Mouse (Mus musculus) ZHBTc4 (cell line): ENCODE measurements around the gene Klhl21.

Experiments
- DNase-seq: peaks from one replicate; pipeline ENCODE4 v3.0.0-alpha.2; 2011; ENCODE audit warnings: low read depth, low spot score

Klhl21 gene

DNA sequence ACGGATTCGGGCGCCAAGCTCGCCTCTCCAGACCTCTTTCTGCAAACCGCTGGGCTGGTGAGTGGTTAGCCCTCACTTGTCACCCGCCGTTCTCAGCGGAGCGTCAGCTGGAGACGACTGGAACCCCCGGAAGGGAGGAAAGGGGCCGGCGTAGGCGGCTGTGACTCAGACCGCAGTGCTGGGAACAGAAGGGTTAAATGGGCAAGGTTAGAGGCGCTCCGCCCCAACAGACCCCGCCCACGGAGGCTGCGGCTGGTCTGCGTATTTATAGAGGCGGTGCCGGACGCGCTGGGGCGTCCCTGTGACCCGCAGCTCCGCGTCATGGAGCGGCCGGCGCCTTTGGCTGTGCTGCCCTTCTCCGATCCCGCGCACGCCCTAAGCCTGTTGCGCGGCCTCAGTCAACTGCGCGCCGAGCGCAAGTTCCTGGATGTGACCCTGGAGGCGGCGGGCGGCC, at the start of gene Klhl21:
Gene Klhl21, plus strand, starts transcription at position 182 of the 454 bp plus-strand sequence.
- DNase-seq: peak; percentile 97

DNA sequence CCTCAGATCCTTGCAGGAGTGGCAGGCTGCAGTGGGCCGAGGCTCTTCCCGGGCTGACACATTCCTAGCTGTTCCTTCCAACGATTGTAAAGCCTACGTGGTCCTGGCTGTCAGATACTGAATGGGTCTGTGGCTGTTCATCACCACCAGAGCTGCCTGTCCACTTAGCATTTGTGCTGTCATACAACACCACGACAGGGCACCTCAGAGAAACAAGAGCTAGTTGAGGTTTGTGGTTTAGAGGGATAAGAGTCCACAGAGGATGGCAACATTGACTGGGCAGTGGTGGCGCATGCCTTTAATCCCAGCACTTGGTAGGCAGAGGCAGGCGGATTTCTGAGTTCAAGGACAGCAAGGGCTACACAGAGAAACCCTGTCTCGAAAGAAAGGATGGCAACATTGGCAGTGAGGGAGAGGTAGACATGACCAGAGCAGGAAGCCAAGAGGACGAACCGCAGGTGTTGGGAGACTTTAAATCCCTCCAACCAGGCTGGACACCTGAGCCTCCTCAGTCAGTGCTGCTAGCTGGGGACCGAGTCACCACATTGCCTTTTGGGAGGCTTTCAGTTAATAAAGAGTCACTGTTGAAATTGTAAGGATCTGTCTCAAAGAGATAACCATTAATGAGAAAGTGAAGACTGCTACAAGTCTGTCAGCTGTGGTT, 48.6 kb upstream of the Klhl21 start:
- no peak for DNase-seq

DNA sequence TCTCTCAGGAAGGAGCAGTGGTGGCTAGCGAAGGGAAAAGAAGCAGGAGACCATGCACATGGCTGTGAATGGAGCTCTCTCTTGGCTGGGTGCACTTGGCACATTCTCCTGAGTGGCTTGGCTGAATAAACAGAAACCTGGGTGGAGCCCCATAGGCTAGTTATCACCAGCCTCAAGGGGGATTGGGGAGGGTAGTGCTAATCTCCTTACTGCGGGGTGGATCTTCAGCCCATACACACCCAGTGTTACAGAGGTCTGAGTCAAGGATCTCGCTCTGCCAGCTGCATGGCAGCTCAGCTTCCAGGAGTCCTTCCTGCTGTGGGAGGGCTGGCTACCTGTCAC, 48.1 kb upstream of the Klhl21 start:
- no peak for DNase-seq

- no peak for DNase-seq
Observed at GRCm38 (mm10) chr4:151962817-151963216, 45.8 kb upstream of the Klhl21 start.

- no peak for DNase-seq
Observed at GRCm38 (mm10) chr4:151968204-151968921, 40.2 kb upstream of the Klhl21 start.

GRCm38 (mm10) chr4:151972221-151972967, 36.2 kb upstream of the Klhl21 start:
- DNase-seq: peak; percentile 81

- DNase-seq: peak; percentile 70
Observed at GRCm38 (mm10) chr4:151975441-151975840, 33.2 kb upstream of the Klhl21 start.

GRCm38 (mm10) chr4:151977748-151978147, 30.9 kb upstream of the Klhl21 start:
- DNase-seq: peak; percentile 93

- no peak for DNase-seq
Observed at GRCm38 (mm10) chr4:151980699-151981098, 27.9 kb upstream of the Klhl21 start.

DNA sequence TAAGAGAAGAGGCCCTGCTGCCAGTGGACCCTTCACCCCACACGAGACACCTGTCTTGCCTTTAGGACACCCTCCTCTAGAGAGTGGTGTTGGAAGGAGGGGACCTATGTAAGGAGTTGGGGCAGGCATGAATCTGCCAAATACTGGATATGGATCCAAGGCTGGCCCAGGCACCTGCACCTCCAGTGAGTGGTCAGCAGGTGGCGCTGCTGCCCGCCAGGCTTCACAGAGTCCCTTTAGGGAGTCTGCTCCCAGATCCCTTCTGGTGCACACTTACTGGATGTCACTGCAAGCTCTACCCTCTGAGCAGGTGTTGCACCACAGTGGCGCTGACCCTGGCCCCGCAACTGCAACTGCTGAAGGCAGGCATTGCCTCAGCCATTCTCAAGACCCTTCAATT, 27.2 kb upstream of the Klhl21 start:
- peak; percentile 89 for DNase-seq

DNA sequence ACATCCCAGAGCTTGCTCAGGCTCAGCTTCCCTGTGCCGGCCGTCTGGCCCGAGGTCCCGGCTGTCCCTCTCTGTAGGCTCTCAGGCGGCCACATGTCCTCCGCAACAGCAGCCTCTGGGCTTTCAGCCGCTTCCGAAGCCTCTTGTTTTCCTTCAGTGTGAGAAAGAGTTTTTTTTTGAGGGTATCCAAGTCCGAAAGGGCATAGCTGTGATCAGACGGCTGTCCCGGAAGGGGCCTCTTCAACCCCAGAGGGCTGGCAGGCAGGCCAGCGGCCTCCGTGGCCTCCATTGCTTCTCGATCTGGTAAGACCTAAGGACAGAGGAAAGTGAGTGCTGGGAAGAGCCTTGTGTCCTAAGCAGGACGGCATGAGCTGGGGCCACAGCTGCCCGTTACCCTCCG, 25.6 kb upstream of the Klhl21 start:
- DNase-seq: no peak

- no peak for DNase-seq
Observed at GRCm38 (mm10) chr4:151983560-151983959, 25.0 kb upstream of the Klhl21 start.

GRCm38 (mm10) chr4:151985886-151986285, 22.7 kb upstream of the Klhl21 start:
- peak; percentile 32 for DNase-seq

DNA sequence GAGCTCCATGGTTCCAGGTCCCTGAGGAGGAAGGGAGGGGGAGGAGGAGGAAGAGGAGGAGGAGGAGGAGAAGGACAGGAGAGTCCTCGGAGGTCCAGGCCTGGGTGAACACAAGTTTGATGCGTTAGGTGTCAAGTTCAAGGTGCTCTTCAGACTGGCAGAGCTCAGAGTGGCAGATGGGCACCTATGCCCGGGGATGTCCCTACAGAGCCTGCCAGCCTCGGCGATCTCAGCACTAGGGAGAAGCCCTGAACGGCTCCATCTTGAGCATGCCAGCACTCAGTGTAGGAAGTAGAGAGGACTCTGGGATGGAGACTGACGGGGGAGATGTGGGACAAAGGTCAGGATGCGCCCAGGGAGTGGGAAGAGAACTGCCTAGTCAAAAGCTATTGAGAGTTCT, 22.0 kb upstream of the Klhl21 start:
- peak; percentile 21 for DNase-seq

DNA sequence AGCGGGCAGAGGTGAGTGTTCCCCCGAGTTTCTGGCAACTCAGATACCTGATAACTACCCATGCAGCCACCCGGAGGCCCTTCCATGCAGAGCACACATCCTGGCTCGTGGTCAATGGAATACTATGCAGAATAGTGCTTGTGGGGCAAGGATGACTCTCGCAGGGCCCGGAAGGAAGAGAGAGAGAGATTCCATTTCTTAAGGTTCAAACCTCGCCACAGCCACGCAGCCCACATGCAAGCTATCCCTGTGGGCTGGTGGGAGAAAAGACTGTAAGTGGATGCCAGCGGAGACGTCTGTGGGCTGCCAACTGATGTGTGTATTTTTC, 20.6 kb upstream of the Klhl21 start:
- DNase-seq: no peak

DNA sequence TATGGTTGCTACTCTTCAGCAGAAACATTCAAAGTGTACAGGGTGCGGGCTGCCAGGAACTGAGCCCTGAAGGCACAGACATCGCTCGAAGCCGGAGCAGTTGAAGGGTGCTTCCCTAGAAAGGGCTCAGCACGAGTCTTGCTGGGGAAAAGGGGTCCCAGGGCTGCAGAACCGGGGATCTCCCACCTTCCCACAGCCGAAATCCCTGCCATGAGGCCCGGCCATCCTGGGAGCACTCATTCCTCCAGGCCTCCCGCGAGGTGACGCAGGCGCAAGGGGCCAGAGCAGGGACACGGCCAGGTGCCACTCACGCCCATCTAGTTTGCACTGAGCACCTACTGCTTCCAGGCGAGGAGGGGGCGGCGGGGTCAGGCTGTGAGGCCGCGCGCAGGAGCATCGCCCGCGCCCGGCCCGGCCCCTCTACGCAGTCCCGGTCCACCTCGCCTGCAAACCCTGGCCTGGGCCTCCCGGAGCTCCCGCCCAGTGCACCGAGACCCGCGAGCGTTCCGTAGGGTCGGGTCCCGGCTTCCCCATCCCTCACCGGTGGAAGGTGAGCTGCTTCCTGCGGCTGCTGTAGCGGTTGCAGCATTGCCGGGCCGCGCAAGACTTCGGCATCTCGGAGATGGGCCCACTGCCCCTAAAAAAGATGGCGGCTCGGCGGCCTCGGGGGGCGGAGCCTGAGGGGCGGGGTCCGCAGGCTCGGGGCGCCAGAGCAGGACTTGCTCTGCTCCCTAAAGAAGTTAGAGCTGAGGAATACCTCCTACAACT, 20.1 kb upstream of the Klhl21 start, which contains the start of gene Thap3:
Gene Thap3, minus strand, starts transcription at position 656 of the 768 bp plus-strand sequence.
- peak; percentile 83 for DNase-seq

- DNase-seq: no peak
Observed at GRCm38 (mm10) chr4:151989110-151989488, 19.5 kb upstream of the Klhl21 start.

DNA sequence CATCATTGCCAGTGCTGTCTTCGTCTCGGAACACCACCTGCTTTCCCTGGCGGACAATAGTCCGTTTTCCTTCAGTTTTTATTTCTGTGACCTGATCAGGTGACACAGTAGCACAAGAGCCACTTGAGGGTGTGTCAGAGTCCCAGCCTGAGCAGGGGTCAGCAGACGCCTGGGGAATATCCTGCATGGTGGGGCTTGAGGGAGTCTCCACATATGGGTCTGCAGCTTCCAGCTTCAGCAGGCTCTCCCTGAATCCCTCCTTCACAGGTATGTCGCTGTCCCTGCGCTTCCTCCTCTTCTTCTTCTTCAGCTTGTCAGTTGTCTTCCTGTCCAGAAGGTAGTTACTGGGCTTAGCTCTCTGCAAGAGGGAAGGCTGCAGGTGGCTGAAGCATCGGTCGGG, 16.5 kb upstream of the Klhl21 start:
- no peak for DNase-seq

GRCm38 (mm10) chr4:151993035-151993434, 15.6 kb upstream of the Klhl21 start:
- no peak for DNase-seq

DNA sequence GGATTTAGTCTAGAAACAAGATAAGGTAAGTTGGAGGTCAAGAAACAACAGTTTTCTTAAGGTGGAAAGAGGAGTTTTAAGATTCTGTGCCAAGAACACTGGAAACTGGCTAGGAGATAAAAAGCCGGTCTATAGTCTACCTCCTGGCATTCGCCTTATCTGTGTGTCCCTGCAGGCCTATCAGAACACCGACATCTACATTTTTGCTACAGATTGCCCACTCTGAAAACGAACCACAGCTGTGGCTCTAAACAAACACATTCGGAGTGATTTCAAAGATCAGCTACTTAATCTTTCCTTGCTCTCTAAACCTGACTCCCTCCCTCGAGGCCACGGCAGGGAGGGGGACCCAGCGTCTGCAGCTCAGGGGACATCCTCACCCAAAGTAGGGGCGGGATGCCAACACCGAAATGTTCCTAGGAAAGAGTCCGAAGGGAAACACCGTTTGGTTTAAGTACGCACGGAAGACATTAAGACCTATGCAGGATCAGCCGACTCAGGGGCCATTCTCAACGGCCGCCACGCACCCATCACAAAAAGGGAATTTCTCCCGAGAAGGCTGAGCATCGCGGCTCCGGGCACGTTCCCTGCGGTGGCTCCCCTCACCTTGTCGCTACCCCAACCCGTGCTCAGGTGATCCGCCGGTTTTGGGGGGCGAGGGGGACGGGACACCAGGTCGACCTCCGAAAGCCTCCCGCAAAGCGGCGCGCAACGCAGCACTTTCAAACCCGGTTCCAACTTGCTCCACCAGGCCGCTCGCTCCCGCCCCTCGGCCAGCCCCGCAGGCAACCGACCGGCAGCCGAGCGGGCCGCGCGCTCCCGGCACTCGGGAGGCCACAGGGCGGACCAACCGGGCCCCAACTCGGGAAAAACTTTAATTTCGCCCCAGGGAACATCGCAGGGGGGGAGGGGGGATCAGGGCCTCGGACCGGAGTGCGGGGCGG, 14.1 kb upstream of the Klhl21 start:
- peak; percentile 48 for DNase-seq
